Mouse (Mus musculus) heart, embryonic 12.5 days (tissue): ENCODE data around the gene 4930590J08Rik. TPM values are rescaled to one million over a fixed set of nuclear protein-coding genes. Genes with fewer than 3 reads are reported as not detected.
"Not testable (repeated sequence)": the region's sequence is repeated elsewhere in the genome, so short reads cannot be mapped to it uniquely, and the experiment has no call there.

Source experiments
- ATAC-seq: fragments of 200-750 bp; cut with Nextera tagmentation; 2 replicates; pipeline ENCODE4 v1.8.0; 2017; ENCODE audit warnings: moderate TSS enrichment, moderate library complexity; ENCODE audit not compliant: insufficient number of reproducible peaks, low FRiP score
- H3K27ac ChIP-seq: fragments of 300-500 bp; sonication (generic); 2 replicates; pipeline ENCODE4 v1.5.1; 2016; ENCODE audit warnings: mild to moderate bottlenecking, moderate library complexity; ENCODE audit not compliant: poor library complexity, severe bottlenecking
- H3K27me3 ChIP-seq: fragments of 300-500 bp; sonication (generic); replicated peaks from 2 replicates; pipeline ENCODE4 v1.6.1; 2016; ENCODE audit warnings: mild to moderate bottlenecking, moderate library complexity
- H3K36me3 ChIP-seq: fragments of 300-500 bp; sonication (generic); 2 replicates; pipeline ENCODE4 v1.6.1; 2016; ENCODE audit warnings: mild to moderate bottlenecking, moderate library complexity
- H3K4me1 ChIP-seq: fragments of 300-500 bp; sonication (generic); replicated peaks from 2 replicates; pipeline ENCODE4 v1.6.1; 2016; ENCODE audit warnings: mild to moderate bottlenecking
- H3K4me2 ChIP-seq: fragments of 300-500 bp; sonication (generic); 2 replicates; pipeline ENCODE4 v1.6.1; 2016; ENCODE audit warnings: mild to moderate bottlenecking, moderate library complexity
- H3K4me3 ChIP-seq: fragments of 300-500 bp; sonication (generic); 2 replicates; pipeline ENCODE4 v1.5.1; 2016; ENCODE audit warnings: mild to moderate bottlenecking
- H3K9ac ChIP-seq: fragments of 300-500 bp; sonication (generic); 2 replicates; pipeline ENCODE4 v1.6.1; 2016; ENCODE audit warnings: mild to moderate bottlenecking, moderate library complexity
- H3K9me3 ChIP-seq: fragments of 300-500 bp; sonication (generic); replicated peaks from 2 replicates; pipeline ENCODE4 v1.6.1; 2016; ENCODE audit warnings: mild to moderate bottlenecking, moderate library complexity
- WGBS: fragments of 180-500 bp; shearing (Covaris S2); methylation state at CpG from one replicate; pipeline ENCODE4 v1.1.7; 2016; 5-methylcytosine and 5-hydroxymethylcytosine counted together
- polyA plus RNA-seq: library from polyadenylated mRNA; unstranded; fragments of >200 nt; fragmentation: Nextera tagmentation; extraction: Ambion mirVana; gene quantifications from 2 replicates; pipeline ENCODE4 v1.2.1, GENCODE M21; 2016

The 4930590J08Rik gene
- 0.41 and 0.54 TPM in 2 replicates for polyA plus RNA-seq

DNA sequence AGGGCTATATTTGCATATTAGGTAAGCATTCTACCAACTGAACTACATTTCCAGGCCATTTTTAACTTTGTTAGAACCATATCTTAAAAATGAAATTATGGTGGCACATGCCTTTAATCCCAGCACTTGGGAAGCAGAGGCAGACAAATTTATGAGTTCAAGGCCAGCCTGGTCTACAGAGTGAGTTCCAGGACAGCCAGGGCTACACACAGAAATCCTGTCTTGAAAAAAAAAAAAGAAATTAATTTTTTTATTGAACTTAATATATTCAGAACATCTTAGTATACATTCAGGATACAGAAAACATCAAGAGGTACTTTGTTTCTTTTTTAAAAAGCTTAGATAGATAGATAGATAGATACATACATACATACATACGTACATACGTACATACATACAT is at the start of gene 4930590J08Rik:
TSS of gene 4930590J08Rik (plus strand) at position 301 of the 400 bp plus-strand sequence.
- 96% methylated on average over 2 of the region's 2 CpGs for WGBS
- H3K27ac ChIP-seq, H3K9ac ChIP-seq, H3K4me1 ChIP-seq, H3K4me2 ChIP-seq, H3K27me3 ChIP-seq, H3K9me3 ChIP-seq, ATAC-seq, H3K4me3 ChIP-seq: not testable (repeated sequence)
- peaks cover 37% of the 10 kb centered on the region for H3K36me3 ChIP-seq

DNA sequence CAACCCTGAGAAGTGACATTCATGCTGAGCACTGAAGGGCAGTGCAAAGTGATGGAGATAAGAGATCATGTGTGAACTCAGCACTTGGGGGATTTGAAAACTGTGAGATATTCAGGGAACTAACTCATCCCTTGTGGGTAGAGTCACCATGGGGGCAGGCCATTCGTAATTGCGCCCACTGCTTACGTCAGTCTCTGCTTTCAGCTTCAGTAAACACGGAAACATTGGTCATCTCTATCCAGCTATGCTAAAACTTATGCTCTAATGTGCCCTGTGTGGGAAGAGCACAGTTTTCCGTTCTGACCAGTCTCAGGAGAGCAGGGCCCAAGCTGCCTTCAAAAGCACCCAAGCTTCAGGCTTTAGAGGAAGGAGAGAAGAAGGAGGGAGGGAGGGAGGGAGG is 44.3 kb upstream of the 4930590J08Rik start:
- no peaks in the 10 kb centered on the region for H3K4me1 ChIP-seq
- WGBS: 44% methylated on average over 5 of the region's 5 CpGs
- no peak overlapping the region for H3K27ac ChIP-seq
- no peak overlapping the region for H3K4me3 ChIP-seq
- peaks cover 36% of the 10 kb centered on the region for H3K27me3 ChIP-seq
- ATAC-seq: no peak
- H3K4me2 ChIP-seq: no peak overlapping the region
- H3K9ac ChIP-seq: no peak overlapping the region
- H3K36me3 ChIP-seq: no peaks in the 10 kb centered on the region
- 0 out of 2 replicates have a peak, but pooled peaks cover 3% of the 10 kb centered on the region for H3K9me3 ChIP-seq

DNA sequence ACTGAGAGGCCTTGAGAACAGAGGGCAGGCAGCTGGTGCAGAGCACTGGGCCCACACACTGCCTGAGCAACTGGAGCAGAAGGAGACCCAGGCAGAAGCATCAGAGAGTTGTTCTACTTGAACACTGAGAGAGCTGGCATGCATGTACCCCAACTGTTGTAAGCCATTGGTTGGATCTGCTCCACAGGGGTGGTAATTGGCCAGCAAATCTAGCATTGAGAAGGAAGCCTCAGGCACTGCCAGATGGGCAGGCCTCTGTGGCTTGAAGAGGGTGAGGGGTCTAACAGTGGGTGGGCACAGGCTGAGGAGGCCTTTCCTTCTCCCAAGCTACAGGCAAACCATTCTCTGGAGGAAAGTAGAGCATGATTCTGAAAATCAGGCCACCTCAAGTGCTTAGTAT is 39.8 kb upstream of the 4930590J08Rik start:
- Histone ChIP-seq H3K4me2 (no peak overlapping the region), H3K27me3 (peaks cover 16% of the 10 kb centered on the region)

DNA sequence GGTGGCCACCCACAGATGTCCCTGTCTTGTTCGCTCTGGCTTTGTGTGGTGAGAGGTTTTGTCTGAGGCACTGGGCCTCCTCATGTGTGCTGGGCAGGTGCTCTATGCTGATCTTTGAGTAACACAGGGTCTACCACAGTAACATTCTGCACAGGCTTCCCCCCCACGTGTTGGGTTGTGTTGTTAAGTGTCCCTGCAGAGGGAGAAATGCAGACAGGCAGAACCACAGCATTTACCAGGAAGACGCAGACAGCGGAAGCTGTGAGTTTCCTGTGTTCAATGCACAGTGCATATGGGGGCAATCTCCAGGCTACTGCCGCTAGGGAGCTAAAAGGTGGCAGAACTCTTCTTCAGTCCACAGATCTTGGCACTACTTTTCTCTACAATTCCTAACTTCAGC is 38.0 kb upstream of the 4930590J08Rik start:
- no peak for ATAC-seq
- Histone ChIP-seq H3K9ac (no peak overlapping the region), H3K27ac (no peak overlapping the region), H3K9me3 (0 out of 2 replicates have a peak, but pooled peaks cover 3% of the 10 kb centered on the region), H3K36me3 (no peaks in the 10 kb centered on the region), H3K4me3 (no peak overlapping the region), H3K27me3 (0 out of 2 replicates have a peak, but pooled peaks cover 9% of the 10 kb centered on the region), H3K4me2 (no peak overlapping the region), H3K4me1 (no peaks in the 10 kb centered on the region)
- 63% methylated on average over 5 of the region's 5 CpGs for whole genome bisulfite sequencing

More for the DNA sequence above, 39.8 kb upstream of the 4930590J08Rik start:
- Histone ChIP-seq H3K9ac (no peak overlapping the region), H3K4me1 (no peaks in the 10 kb centered on the region), H3K27ac (no peak overlapping the region), H3K4me3 (no peak overlapping the region), H3K9me3 (0 out of 2 replicates have a peak, but pooled peaks cover 3% of the 10 kb centered on the region), H3K36me3 (no peaks in the 10 kb centered on the region)
- no peak for ATAC-seq

DNA sequence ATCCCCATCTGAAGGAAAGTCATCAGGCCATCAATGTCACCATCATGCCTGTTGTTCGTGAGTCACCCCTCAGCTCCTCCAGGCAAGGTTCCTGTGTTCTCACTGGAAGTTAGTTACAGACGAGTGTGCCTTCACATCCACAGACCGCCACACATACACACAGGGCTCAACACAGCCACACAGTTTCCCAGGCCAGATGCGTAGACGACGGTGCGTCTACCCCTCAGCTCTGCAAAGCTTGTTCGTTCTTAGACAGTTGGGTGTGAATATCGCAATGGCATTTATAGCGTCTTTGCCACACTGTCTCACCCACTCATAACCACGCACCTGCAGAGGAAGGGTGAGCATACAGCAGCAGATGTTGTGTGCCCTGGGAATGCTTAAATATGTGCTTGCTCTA is 37.0 kb upstream of the 4930590J08Rik start:
- no peaks in the 10 kb centered on the region for H3K4me1 ChIP-seq
- H3K36me3 ChIP-seq: no peaks in the 10 kb centered on the region
- 79% methylated on average over 11 of the region's 11 CpGs for WGBS
- H3K4me3 ChIP-seq: no peak overlapping the region
- H3K27me3 ChIP-seq: 0 out of 2 replicates have a peak, but pooled peaks cover 9% of the 10 kb centered on the region
- no peaks in the 10 kb centered on the region for H3K9me3 ChIP-seq
- H3K27ac ChIP-seq: no peak overlapping the region
- no peak for ATAC-seq
- H3K9ac ChIP-seq: no peak overlapping the region
- no peak overlapping the region for H3K4me2 ChIP-seq

GRCm38 (mm10) chr6:91868091-91868490 is 34.5 kb upstream of the 4930590J08Rik start:
- Histone ChIP-seq H3K9ac (no peak overlapping the region), H3K27ac (no peak overlapping the region), H3K4me3 (no peak overlapping the region), H3K36me3 (no peaks in the 10 kb centered on the region), H3K9me3 (no peaks in the 10 kb centered on the region), H3K4me2 (no peak overlapping the region), H3K4me1 (peaks cover 8% of the 10 kb centered on the region), H3K27me3 (0 out of 2 replicates have a peak, but pooled peaks cover 9% of the 10 kb centered on the region)
- ATAC-seq: no peak
- 85% methylated on average over 5 of the region's 5 CpGs for WGBS

DNA sequence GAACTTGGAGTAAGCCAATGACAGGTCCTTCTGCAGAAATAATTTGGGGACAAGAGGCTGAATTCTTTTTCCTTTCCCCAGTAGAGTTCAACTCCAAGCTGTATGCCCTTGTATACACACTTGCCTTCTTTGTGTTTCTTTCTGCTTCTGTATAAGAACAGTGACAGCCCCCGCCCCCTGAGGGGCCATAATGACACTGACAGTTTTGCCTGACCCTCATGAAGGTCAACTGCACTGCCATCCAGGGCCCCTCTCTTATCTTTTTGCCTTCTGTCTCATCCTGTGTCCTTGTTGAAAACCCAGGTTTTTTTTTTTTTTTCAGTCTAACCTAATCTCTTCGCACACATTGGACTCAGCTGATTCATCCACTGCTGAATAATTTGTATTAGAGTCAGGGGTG is 29.8 kb upstream of the 4930590J08Rik start:
- Histone ChIP-seq H3K4me3 (no peak overlapping the region), H3K9ac (no peak overlapping the region), H3K36me3 (no peaks in the 10 kb centered on the region), H3K4me1 (peaks cover 13% of the 10 kb centered on the region), H3K4me2 (no peak overlapping the region), H3K27me3 (no peaks in the 10 kb centered on the region; the same call in 1 of the 2 replicates), H3K9me3 (no peaks in the 10 kb centered on the region), H3K27ac (no peak overlapping the region)
- WGBS: 49% methylated on average over 2 of the region's 2 CpGs
- ATAC-seq: no peak

DNA sequence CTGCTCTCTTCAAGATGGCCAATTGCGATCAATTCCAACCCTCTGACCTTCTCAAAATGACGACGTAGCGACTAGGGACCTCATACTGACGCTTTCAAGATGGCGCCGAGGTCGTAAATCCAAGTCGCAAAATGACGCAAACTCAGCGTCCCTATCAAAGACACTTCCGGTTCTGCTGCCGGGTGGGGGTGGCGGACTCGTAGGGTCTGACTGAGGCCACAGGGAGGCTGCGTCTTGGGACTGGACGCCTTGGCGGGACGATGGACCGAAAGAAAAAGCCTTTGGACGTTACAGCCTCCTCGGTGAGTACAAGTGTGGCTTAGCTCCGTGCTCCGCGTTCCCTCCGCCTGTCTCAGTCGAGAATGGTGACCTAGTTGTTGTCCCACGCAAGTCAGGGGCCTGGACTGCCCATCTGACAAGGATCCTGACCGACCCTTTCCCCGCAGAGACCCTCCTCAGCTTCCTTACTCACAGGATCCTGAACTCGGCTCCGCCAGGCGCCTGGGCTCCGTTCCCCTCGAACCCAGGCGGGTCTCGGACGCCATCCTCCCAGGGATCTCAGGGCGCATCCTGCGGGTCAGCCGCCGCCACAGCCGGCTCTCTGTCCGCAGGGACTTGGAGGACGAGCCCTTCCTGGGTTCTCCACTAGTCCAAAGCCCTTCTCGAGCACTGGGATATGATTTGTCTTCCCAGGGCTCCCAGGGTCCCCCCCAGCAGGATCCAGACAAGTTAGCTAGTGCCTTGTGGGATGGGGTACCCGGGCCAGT is 24.5 kb upstream of the 4930590J08Rik start, which contains the start of gene Ccdc174:
TSS of gene Ccdc174 (plus strand) at position 169 of the 767 bp plus-strand sequence.
- no peaks in the 10 kb centered on the region; the same call in 1 of the 2 replicates for H3K27me3 ChIP-seq
- peak within 1 kb of the TSS; percentile 92 for H3K4me2 ChIP-seq
- no peaks in the 10 kb centered on the region for H3K9me3 ChIP-seq
- ATAC-seq: peak; percentile 91
- H3K36me3 ChIP-seq: peaks cover 15% of the 10 kb centered on the region
- H3K4me1 ChIP-seq: peaks cover 12% of the 10 kb centered on the region
- whole genome bisulfite sequencing: under 1% methylated on average over 47 of the region's 47 CpGs
- peak within 1 kb of the TSS; percentile 97 for H3K4me3 ChIP-seq
- H3K27ac ChIP-seq: peak within 1 kb of the TSS; percentile 57
- H3K9ac ChIP-seq: peak within 1 kb of the TSS; percentile 94

GRCm38 (mm10) chr6:91883859-91884258 is 18.8 kb upstream of the 4930590J08Rik start:
- Histone ChIP-seq H3K36me3 (peaks cover 56% of the 10 kb centered on the region), H3K9me3 (no peaks in the 10 kb centered on the region), H3K4me2 (no peak overlapping the region), H3K4me1 (peaks cover 7% of the 10 kb centered on the region), H3K27me3 (no peaks in the 10 kb centered on the region), H3K4me3 (no peak overlapping the region), H3K9ac (no peak overlapping the region), H3K27ac (peak overlapping the region; percentile 40)
- ATAC-seq: no peak
- 13% methylated on average over 2 of the region's 2 CpGs for WGBS

- Histone ChIP-seq H3K4me3 (no peak overlapping the region), H3K9me3 (no peaks in the 10 kb centered on the region), H3K27me3 (no peaks in the 10 kb centered on the region), H3K27ac (no peak overlapping the region), H3K9ac (no peak overlapping the region), H3K36me3 (peaks cover 78% of the 10 kb centered on the region), H3K4me1 (no peaks in the 10 kb centered on the region), H3K4me2 (no peak overlapping the region)
- 79% methylated on average over 3 of the region's 3 CpGs for WGBS
- no peak for ATAC-seq
These were observed 13.2 kb upstream of the 4930590J08Rik start for GRCm38 (mm10) chr6:91889255-91889906.

GRCm38 (mm10) chr6:91890615-91891014 is 12.0 kb upstream of the 4930590J08Rik start:
- no peak for ATAC-seq
- no peaks in the 10 kb centered on the region for H3K27me3 ChIP-seq
- whole genome bisulfite sequencing: 87% methylated on average over 5 of the region's 5 CpGs
- H3K9me3 ChIP-seq: no peaks in the 10 kb centered on the region
- peaks cover 83% of the 10 kb centered on the region for H3K36me3 ChIP-seq
- H3K4me1 ChIP-seq: no peaks in the 10 kb centered on the region
- H3K4me3 ChIP-seq: no peak overlapping the region
- H3K4me2 ChIP-seq: no peak overlapping the region
- H3K27ac ChIP-seq: no peak overlapping the region
- H3K9ac ChIP-seq: no peak overlapping the region
